Mouse (Mus musculus) lung, embryonic 16.5 days (tissue): Measurements from ENCODE around the gene Foxf2. TPM values are rescaled to one million over a fixed set of nuclear protein-coding genes. Genes with fewer than 3 reads are reported as not detected.
A peak's percentile ranks its signal among the peaks of the same experiment; 100 is the strongest.

ENCODE experiments used
- ATAC-seq: fragments of 200-750 bp; cut with Nextera tagmentation; 2 replicates; pipeline ENCODE4 v1.8.0; 2017; ENCODE audit warnings: low read depth, mild to moderate bottlenecking, moderate library complexity
- H3K27ac ChIP-seq: fragments of 300-500 bp; sonication (generic); 2 replicates; pipeline ENCODE4 v1.5.1; 2014; ENCODE audit warnings: mild to moderate bottlenecking, control low read depth, low read length
- H3K27me3 ChIP-seq: fragments of 300-500 bp; sonication (generic); 2 replicates; pipeline ENCODE4 v1.6.1; 2014; ENCODE audit warnings: low read depth, low read length, mixed read lengths; ENCODE audit not compliant: control insufficient read depth, insufficient read depth
- H3K36me3 ChIP-seq: fragments of 300-500 bp; sonication (generic); 2 replicates; pipeline ENCODE4 v1.6.1; 2014; ENCODE audit warnings: low read length; ENCODE audit not compliant: control insufficient read depth, insufficient read depth
- H3K4me1 ChIP-seq: fragments of 300-500 bp; sonication (generic); replicated peaks from 2 replicates; pipeline ENCODE4 v1.6.1; 2014; ENCODE audit warnings: low read length, mixed read lengths; ENCODE audit not compliant: control insufficient read depth, insufficient read depth
- H3K4me2 ChIP-seq: fragments of 300-500 bp; sonication (generic); 2 replicates; pipeline ENCODE4 v1.6.1; 2014; ENCODE audit warnings: low read depth, low read length, control low read depth
- H3K4me3 ChIP-seq: fragments of 300-500 bp; sonication (generic); 2 replicates; pipeline ENCODE4 v1.5.1; 2014; ENCODE audit warnings: mild to moderate bottlenecking, low read length, control low read depth
- H3K9ac ChIP-seq: fragments of 300-500 bp; sonication (generic); 2 replicates; pipeline ENCODE4 v1.6.1; 2014; ENCODE audit warnings: low read length, control low read depth
- H3K9me3 ChIP-seq: fragments of 300-500 bp; sonication (generic); 2 replicates; pipeline ENCODE4 v1.6.1; 2016; ENCODE audit warnings: low read length; ENCODE audit not compliant: control insufficient read depth
- WGBS: fragments of 180-500 bp; shearing (Covaris S2); extraction: QIAGEN DNeasy Blood & Tissue Kit; methylation state at CpG from one replicate; pipeline ENCODE4 v1.1.7; 2014; 5-methylcytosine and 5-hydroxymethylcytosine counted together
- polyA plus RNA-seq: library from polyadenylated mRNA; unstranded; fragments of >200 nt; fragmentation: Nextera tagmentation; extraction: Ambion mirVana; gene quantifications from 2 replicates; pipeline ENCODE4 v1.2.1, GENCODE M21; 2015

The Foxf2 gene
- polyA plus RNA-seq, 1 experiment from 2014 or later: 22.9 TPM

GRCm38 (mm10) chr13:31615561-31616165 is 10.0 kb upstream of the Foxf2 start:
- Histone ChIP-seq H3K4me1 (peaks cover 7% of the 10 kb centered on the region; the same call in 1 of the 2 replicates), H3K4me2 (no peak overlapping the region), H3K9ac (no peak overlapping the region), H3K4me3 (no peak overlapping the region), H3K9me3 (no peaks in the 10 kb centered on the region), H3K36me3 (no peaks in the 10 kb centered on the region), H3K27me3 (peaks cover 74% of the 10 kb centered on the region), H3K27ac (no peak overlapping the region)
- no peak for ATAC-seq
- WGBS: 11% methylated on average over 17 of the region's 17 CpGs

GRCm38 (mm10) chr13:31618001-31618400 is 7.6 kb upstream of the Foxf2 start:
- H3K27ac ChIP-seq: no peak overlapping the region
- peak overlapping the region; percentile 42 for H3K9ac ChIP-seq
- peaks cover 82% of the 10 kb centered on the region for H3K27me3 ChIP-seq
- H3K9me3 ChIP-seq: no peaks in the 10 kb centered on the region
- ATAC-seq: peak; percentile 1; the same call in 1 of the 2 replicates
- H3K4me2 ChIP-seq: peak overlapping the region; percentile 70
- peaks cover 7% of the 10 kb centered on the region; the same call in 1 of the 2 replicates for H3K4me1 ChIP-seq
- peak overlapping the region; percentile 48 for H3K4me3 ChIP-seq
- 0% methylated on average over 12 of the region's 12 CpGs for WGBS
- no peaks in the 10 kb centered on the region for H3K36me3 ChIP-seq

GRCm38 (mm10) chr13:31618416-31618815 is 7.2 kb upstream of the Foxf2 start:
- H3K27me3 ChIP-seq: peaks cover 82% of the 10 kb centered on the region
- H3K4me3 ChIP-seq: peak overlapping the region; percentile 48
- WGBS: 0% methylated on average over 14 of the region's 14 CpGs
- H3K9ac ChIP-seq: peak overlapping the region; percentile 42
- H3K9me3 ChIP-seq: no peaks in the 10 kb centered on the region
- ATAC-seq: peak; percentile 79
- H3K4me2 ChIP-seq: peak overlapping the region; percentile 70
- no peaks in the 10 kb centered on the region for H3K36me3 ChIP-seq
- peaks cover 7% of the 10 kb centered on the region; the same call in 1 of the 2 replicates for H3K4me1 ChIP-seq
- peak overlapping the region; percentile 79 for H3K27ac ChIP-seq

- Histone ChIP-seq H3K36me3 (no peaks in the 10 kb centered on the region), H3K27me3 (peaks cover 80% of the 10 kb centered on the region), H3K9me3 (no peaks in the 10 kb centered on the region), H3K4me2 (peak overlapping the region; percentile 70), H3K9ac (peak overlapping the region; percentile 30), H3K4me3 (peak overlapping the region; percentile 48), H3K27ac (peak overlapping the region; percentile 79), H3K4me1 (peaks cover 7% of the 10 kb centered on the region; the same call in 1 of the 2 replicates)
- ATAC-seq: peak; percentile 77
- 1% methylated on average over 18 of the region's 18 CpGs for WGBS
These were observed 6.5 kb upstream of the Foxf2 start for GRCm38 (mm10) chr13:31618919-31619655.

- Histone ChIP-seq H3K4me2 (peak overlapping the region; percentile 70), H3K9me3 (no peaks in the 10 kb centered on the region), H3K27ac (peak overlapping the region; percentile 79), H3K4me3 (peak overlapping the region; percentile 39), H3K27me3 (peaks cover 81% of the 10 kb centered on the region), H3K36me3 (no peaks in the 10 kb centered on the region), H3K9ac (peak overlapping the region; percentile 61), H3K4me1 (peaks cover 7% of the 10 kb centered on the region; the same call in 1 of the 2 replicates)
- WGBS: 2% methylated on average over 33 of the region's 33 CpGs
- ATAC-seq: no peak
These were observed 5.7 kb upstream of the Foxf2 start for GRCm38 (mm10) chr13:31619826-31620498.

GRCm38 (mm10) chr13:31620499-31620847 is 5.1 kb upstream of the Foxf2 start:
- H3K36me3 ChIP-seq: no peaks in the 10 kb centered on the region
- no peak for ATAC-seq
- peak overlapping the region; percentile 39 for H3K4me3 ChIP-seq
- peak overlapping the region; percentile 52 for H3K9ac ChIP-seq
- H3K9me3 ChIP-seq: no peaks in the 10 kb centered on the region
- H3K4me2 ChIP-seq: peak overlapping the region; percentile 70
- H3K4me1 ChIP-seq: peaks cover 7% of the 10 kb centered on the region; the same call in 1 of the 2 replicates
- H3K27me3 ChIP-seq: peaks cover 83% of the 10 kb centered on the region
- WGBS: 4% methylated on average over 10 of the region's 10 CpGs
- H3K27ac ChIP-seq: no peak overlapping the region

- Histone ChIP-seq H3K36me3 (no peaks in the 10 kb centered on the region), H3K27ac (no peak overlapping the region), H3K4me1 (peaks cover 7% of the 10 kb centered on the region; the same call in 1 of the 2 replicates), H3K27me3 (peaks cover 84% of the 10 kb centered on the region), H3K9ac (no peak overlapping the region; the same call in 1 of the 2 replicates), H3K9me3 (no peaks in the 10 kb centered on the region), H3K4me2 (peak overlapping the region; percentile 70), H3K4me3 (no peak overlapping the region)
- 32% methylated on average over 4 of the region's 4 CpGs for WGBS
- no peak for ATAC-seq
These were observed 4.7 kb upstream of the Foxf2 start for GRCm38 (mm10) chr13:31620937-31621336.

- no peak overlapping the region for H3K27ac ChIP-seq
- 43% methylated on average over 9 of the region's 9 CpGs for WGBS
- H3K36me3 ChIP-seq: no peaks in the 10 kb centered on the region
- H3K27me3 ChIP-seq: peaks cover 84% of the 10 kb centered on the region
- H3K4me2 ChIP-seq: no peak overlapping the region
- no peaks in the 10 kb centered on the region for H3K9me3 ChIP-seq
- H3K4me1 ChIP-seq: peaks cover 7% of the 10 kb centered on the region; the same call in 1 of the 2 replicates
- no peak for ATAC-seq
- H3K4me3 ChIP-seq: no peak overlapping the region
- H3K9ac ChIP-seq: no peak overlapping the region
These were observed 3.9 kb upstream of the Foxf2 start for GRCm38 (mm10) chr13:31621741-31622140.

- no peak for ATAC-seq
- peaks cover 7% of the 10 kb centered on the region; the same call in 1 of the 2 replicates for H3K4me1 ChIP-seq
- no peaks in the 10 kb centered on the region for H3K9me3 ChIP-seq
- peaks cover 86% of the 10 kb centered on the region for H3K27me3 ChIP-seq
- H3K4me2 ChIP-seq: no peak overlapping the region
- no peak overlapping the region for H3K9ac ChIP-seq
- no peaks in the 10 kb centered on the region for H3K36me3 ChIP-seq
- 41% methylated on average over 3 of the region's 3 CpGs for WGBS
- H3K27ac ChIP-seq: no peak overlapping the region
- no peak overlapping the region for H3K4me3 ChIP-seq
These were observed 3.2 kb upstream of the Foxf2 start for GRCm38 (mm10) chr13:31622371-31622770.
